Mouse (Mus musculus): ENCODE measurements around the gene Zfp692. TPM values are rescaled to one million over a fixed set of nuclear protein-coding genes. Genes with fewer than 3 reads are reported as not detected.

The Zfp692 gene
- polyA plus RNA-seq, 1 experiment from 2014 or later, result 13.7 TPM

DNA sequence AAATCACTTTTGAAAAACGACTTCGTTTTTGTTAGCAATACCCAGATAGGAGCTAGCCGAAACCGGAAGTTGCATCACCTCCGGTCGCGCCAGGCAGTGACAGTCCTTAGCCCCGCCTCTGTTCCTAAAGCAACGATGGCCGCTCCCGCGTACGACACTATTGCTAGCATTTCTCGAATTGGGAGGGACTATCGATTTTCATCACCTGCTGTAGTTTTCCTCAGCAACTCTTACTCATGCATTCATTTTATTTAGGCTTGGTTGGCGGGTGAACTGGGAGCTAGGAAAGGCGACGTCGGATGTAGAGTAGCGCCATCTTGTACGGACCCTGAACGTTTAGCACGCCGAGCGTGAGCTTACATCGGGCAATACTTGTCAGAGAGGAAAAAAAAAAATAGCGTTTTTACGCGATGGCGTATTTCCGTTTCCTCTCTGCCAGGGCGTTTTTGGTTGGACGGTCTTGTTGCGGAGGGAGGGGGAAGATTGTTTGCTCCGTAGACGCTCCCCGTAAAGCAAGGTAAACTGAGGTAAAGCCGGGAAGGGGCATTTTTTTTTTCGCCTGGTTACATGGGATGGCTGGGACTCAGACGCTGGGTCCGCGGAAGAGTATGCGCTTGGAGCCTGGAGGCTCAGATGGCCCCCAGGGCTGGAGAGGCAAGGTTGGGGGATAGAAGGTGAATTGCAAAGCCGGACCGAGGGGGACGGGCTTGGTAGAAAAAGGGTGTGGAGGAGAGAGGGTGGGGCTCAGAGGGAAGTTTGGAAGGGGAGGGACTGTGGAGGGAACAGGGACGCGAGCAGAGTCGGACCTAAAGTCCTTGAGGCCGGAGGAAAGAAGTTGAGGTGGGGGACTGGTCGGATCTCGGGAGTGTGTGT lies 23.6 kb downstream of the Zfp692 start, which contains the start of the genes Zfp672 and Sh3bp5l:
TSS of gene Zfp672 (minus strand) at position 64 of the 873 bp plus-strand sequence.
TSS of gene Sh3bp5l (plus strand) at position 449 of the 873 bp plus-strand sequence.
- H3K4me1 ChIP-seq (replicated peaks; ENCODE audit: control insufficient read depth, insufficient read depth), result peaks cover 11% of the 10 kb centered on the region
- no peaks in the 10 kb centered on the region; the same call in 1 of the 2 replicates for H3K36me3 ChIP-seq (ENCODE audit: control insufficient read depth, insufficient read depth, low read length)
- no peaks in the 10 kb centered on the region for H3K27me3 ChIP-seq (ENCODE audit: control insufficient read depth, insufficient read depth, low read length)
- TF ChIP-seq EP300 (optimal IDR thresholded peaks at IDR 0.05) (no peak), CTCF (IDR thresholded peaks at IDR 0.05; ENCODE audit: low read depth) (no peak)
- under 1% methylated on average over 51 of the region's 52 CpGs for WGBS
- H3K4me3 ChIP-seq (ENCODE audit: low read depth, low read length), result peak within 1 kb of the TSS; percentile 79
- peak within 1 kb of the TSS; percentile 88 for H3K9ac ChIP-seq (ENCODE audit: low read length)
- peak within 1 kb of the TSS; percentile 78 for H3K4me2 ChIP-seq (replicated peaks; ENCODE audit: low read depth)
- peak; percentile 88 for DNase-seq (ENCODE audit: low spot score)
- H3K27ac ChIP-seq (replicated peaks), result peak within 1 kb of the TSS; percentile 88
- ATAC-seq (ENCODE audit: low FRiP score, low TSS enrichment), result peak; percentile 93
- no peaks in the 10 kb centered on the region for H3K9me3 ChIP-seq (ENCODE audit: control insufficient read depth, low read length)

DNA sequence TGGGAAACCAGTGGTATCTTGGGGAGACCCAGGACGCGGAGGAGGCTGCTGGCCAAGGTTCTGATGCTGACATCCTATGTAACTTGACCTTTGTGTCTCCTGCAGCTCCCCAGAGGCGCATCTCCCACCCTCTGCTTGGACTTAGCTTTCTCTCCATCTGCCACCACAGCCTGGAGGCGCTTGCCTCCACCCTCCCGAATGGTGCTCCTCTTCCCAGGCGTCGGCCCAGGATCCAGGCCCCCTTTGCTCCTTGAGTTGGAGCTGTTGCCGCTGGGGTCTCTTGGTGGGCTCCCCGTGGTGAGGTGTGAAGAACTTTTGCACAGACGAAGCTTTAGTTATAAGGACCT lies 24.3 kb downstream of the Zfp692 start:
- WGBS, result 8% methylated on average over 10 of the region's 10 CpGs
- H3K36me3 ChIP-seq (ENCODE audit: control insufficient read depth, insufficient read depth, low read length), result no peaks in the 10 kb centered on the region; the same call in 1 of the 2 replicates
- H3K27ac ChIP-seq (replicated peaks), result peak overlapping the region; percentile 79
- DNase-seq (ENCODE audit: low spot score) (no peak), ATAC-seq (ENCODE audit: low FRiP score, low TSS enrichment) (no peak)
- peaks cover 11% of the 10 kb centered on the region for H3K4me1 ChIP-seq (replicated peaks; ENCODE audit: control insufficient read depth, insufficient read depth)
- H3K9me3 ChIP-seq (ENCODE audit: control insufficient read depth, low read length), result no peaks in the 10 kb centered on the region
- TF ChIP-seq CTCF (IDR thresholded peaks at IDR 0.05; ENCODE audit: low read depth), result no peak
- TF ChIP-seq EP300 (optimal IDR thresholded peaks at IDR 0.05), result no peak
- peak overlapping the region; percentile 78 for H3K4me2 ChIP-seq (replicated peaks; ENCODE audit: low read depth)
- peak overlapping the region; percentile 76 for H3K9ac ChIP-seq (ENCODE audit: low read length)
- no peaks in the 10 kb centered on the region for H3K27me3 ChIP-seq (ENCODE audit: control insufficient read depth, insufficient read depth, low read length)
- peak overlapping the region; percentile 79 for H3K4me3 ChIP-seq (ENCODE audit: low read depth, low read length)

DNA sequence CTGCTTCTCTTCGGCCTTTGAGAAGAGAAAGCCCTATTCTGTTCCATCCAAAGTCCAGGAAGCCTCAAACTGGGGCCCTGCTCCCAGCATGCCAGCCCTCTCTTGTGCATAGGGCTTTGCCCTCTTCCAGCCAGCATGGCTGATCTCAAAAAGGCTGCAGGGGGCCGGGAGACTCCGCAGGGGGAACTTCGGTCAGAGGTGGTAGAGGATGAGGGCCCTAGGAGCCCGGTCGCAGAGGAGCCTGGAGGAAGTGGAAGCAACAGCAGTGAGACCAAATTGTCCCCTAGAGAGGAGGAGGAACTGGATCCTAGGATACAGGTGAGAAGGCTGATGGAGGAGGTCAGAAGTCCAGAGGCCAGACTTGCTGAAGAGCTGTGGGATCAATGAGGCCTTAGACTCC lies 24.7 kb downstream of the Zfp692 start:
- no peak for TF ChIP-seq EP300 (optimal IDR thresholded peaks at IDR 0.05)
- H3K36me3 ChIP-seq (ENCODE audit: control insufficient read depth, insufficient read depth, low read length), result peaks cover 3% of the 10 kb centered on the region; the same call in 1 of the 2 replicates
- peak overlapping the region; percentile 79 for H3K4me3 ChIP-seq (ENCODE audit: low read depth, low read length)
- peak overlapping the region; percentile 79; the same call in 1 of the 2 replicates for H3K27ac ChIP-seq (replicated peaks)
- DNase-seq (ENCODE audit: low spot score) (no peak), ATAC-seq (ENCODE audit: low FRiP score, low TSS enrichment) (no peak)
- 80% methylated on average over 6 of the region's 6 CpGs for WGBS
- H3K27me3 ChIP-seq (ENCODE audit: control insufficient read depth, insufficient read depth, low read length), result no peaks in the 10 kb centered on the region
- no peaks in the 10 kb centered on the region for H3K9me3 ChIP-seq (ENCODE audit: control insufficient read depth, low read length)
- H3K4me1 ChIP-seq (replicated peaks; ENCODE audit: control insufficient read depth, insufficient read depth), result peaks cover 11% of the 10 kb centered on the region
- peak overlapping the region; percentile 76 for H3K9ac ChIP-seq (ENCODE audit: low read length)
- H3K4me2 ChIP-seq (replicated peaks; ENCODE audit: low read depth), result peak overlapping the region; percentile 78

DNA sequence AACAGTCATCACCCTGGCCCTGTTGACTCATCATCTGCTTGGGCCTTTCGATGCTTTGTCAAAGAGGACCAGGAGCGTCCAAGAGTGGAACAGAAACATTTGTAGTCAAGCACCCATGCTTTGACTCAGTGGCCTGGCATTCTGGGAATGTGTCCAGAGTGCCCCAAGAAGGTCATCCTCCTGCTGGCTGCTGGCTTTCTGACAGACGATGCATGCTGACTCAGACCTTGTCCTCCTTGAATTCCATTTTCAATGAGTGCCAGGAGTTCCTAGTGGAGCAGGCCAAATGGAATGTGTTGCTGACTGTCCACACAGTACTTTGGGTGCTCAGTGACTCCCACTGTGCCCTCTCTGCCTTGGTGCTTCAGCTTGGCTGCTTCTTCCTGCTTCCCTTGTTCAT lies 27.9 kb downstream of the Zfp692 start:
- H3K9me3 ChIP-seq (ENCODE audit: control insufficient read depth, low read length), result no peaks in the 10 kb centered on the region
- peaks cover 12% of the 10 kb centered on the region; the same call in 1 of the 2 replicates for H3K36me3 ChIP-seq (ENCODE audit: control insufficient read depth, insufficient read depth, low read length)
- no peaks in the 10 kb centered on the region for H3K27me3 ChIP-seq (ENCODE audit: control insufficient read depth, insufficient read depth, low read length)
- H3K4me2 ChIP-seq (replicated peaks; ENCODE audit: low read depth), result no peak overlapping the region
- no peak for ATAC-seq (ENCODE audit: low FRiP score, low TSS enrichment)
- H3K27ac ChIP-seq (replicated peaks), result no peak overlapping the region
- DNase-seq (ENCODE audit: low spot score), result no peak
- no peak for TF ChIP-seq EP300 (optimal IDR thresholded peaks at IDR 0.05)
- TF ChIP-seq CTCF (IDR thresholded peaks at IDR 0.05; ENCODE audit: low read depth), result no peak
- WGBS, result 55% methylated on average over 3 of the region's 3 CpGs
- H3K4me1 ChIP-seq (replicated peaks; ENCODE audit: control insufficient read depth, insufficient read depth), result peaks cover 4% of the 10 kb centered on the region
- H3K4me3 ChIP-seq (ENCODE audit: low read depth, low read length), result no peak overlapping the region
- H3K9ac ChIP-seq (ENCODE audit: low read length), result no peak overlapping the region

DNA sequence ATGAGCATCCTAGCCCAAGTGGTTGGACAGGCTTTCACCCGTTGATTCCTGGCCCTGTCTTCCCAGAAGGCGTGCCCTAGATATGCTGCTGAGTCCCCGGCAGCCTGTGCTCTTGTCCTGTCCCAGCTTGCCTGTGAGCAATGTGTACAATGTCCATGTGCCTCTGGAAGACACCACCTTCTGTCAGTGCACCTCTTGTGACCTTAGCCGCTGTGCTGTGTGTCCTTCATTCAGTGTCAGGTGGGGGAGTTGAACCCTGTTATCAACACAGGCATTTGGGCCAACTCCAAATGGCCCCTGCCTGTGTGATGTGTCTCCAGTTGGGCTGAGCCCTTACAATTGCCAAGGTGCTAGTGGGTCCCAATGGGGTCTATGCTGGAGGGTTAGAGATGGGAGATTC lies 39.9 kb downstream of the Zfp692 start:
- DNase-seq (ENCODE audit: low spot score) (no peak), ATAC-seq (ENCODE audit: low FRiP score, low TSS enrichment) (0 out of 2 replicates have a peak, but pooled peaks have one; percentile 33)
- Histone ChIP-seq H3K9me3 (ENCODE audit: control insufficient read depth, low read length) (no peaks in the 10 kb centered on the region), H3K4me1 (replicated peaks; ENCODE audit: control insufficient read depth, insufficient read depth) (no peaks in the 10 kb centered on the region), H3K27ac (replicated peaks) (no peak overlapping the region), H3K9ac (ENCODE audit: low read length) (no peak overlapping the region), H3K27me3 (ENCODE audit: control insufficient read depth, insufficient read depth, low read length) (no peaks in the 10 kb centered on the region), H3K4me2 (replicated peaks; ENCODE audit: low read depth) (no peak overlapping the region), H3K36me3 (ENCODE audit: control insufficient read depth, insufficient read depth, low read length) (peaks cover 17% of the 10 kb centered on the region), H3K4me3 (ENCODE audit: low read depth, low read length) (no peak overlapping the region)
- TF ChIP-seq CTCF (IDR thresholded peaks at IDR 0.05; ENCODE audit: low read depth) (no peak), EP300 (optimal IDR thresholded peaks at IDR 0.05) (no peak)
- 62% methylated on average over 4 of the region's 4 CpGs for WGBS

DNA sequence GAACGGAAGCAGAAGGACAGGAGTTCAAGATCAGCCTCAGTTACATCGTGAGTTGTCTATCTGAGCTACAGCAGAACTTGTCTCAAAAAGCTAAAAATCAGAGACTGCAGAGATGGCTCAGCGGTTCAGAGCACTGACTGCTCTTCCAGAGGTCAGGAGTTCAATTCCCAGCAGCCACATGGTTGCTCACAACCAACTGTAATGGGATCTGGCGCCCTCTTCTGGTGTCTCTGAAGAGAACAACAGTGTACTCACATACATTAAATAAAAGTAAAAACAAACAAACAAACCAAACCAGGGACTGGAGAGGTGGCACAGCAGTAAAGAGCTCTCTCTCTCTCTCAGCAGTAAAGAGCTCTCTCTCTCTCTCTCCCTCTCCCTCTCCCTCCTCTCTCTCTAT lies 43.8 kb downstream of the Zfp692 start:
- no peak for ATAC-seq (ENCODE audit: low FRiP score, low TSS enrichment)
- Histone ChIP-seq H3K4me3 (ENCODE audit: low read depth, low read length) (no peak overlapping the region), H3K4me1 (replicated peaks; ENCODE audit: control insufficient read depth, insufficient read depth) (no peaks in the 10 kb centered on the region), H3K27me3 (ENCODE audit: control insufficient read depth, insufficient read depth, low read length) (no peaks in the 10 kb centered on the region), H3K9me3 (ENCODE audit: control insufficient read depth, low read length) (no peaks in the 10 kb centered on the region), H3K4me2 (replicated peaks; ENCODE audit: low read depth) (no peak overlapping the region), H3K27ac (replicated peaks) (no peak overlapping the region), H3K36me3 (ENCODE audit: control insufficient read depth, insufficient read depth, low read length) (peaks cover 13% of the 10 kb centered on the region), H3K9ac (ENCODE audit: low read length) (no peak overlapping the region)
- WGBS, result 69% methylated on average over 4 of the region's 4 CpGs
- TF ChIP-seq EP300 (optimal IDR thresholded peaks at IDR 0.05) (no peak), CTCF (IDR thresholded peaks at IDR 0.05; ENCODE audit: low read depth) (peak; percentile 46)
- no peak for DNase-seq (ENCODE audit: low spot score)
